Comparison of ENCODE assay signal across 8 mouse cellular contexts in genomic region chr6:56902606-56903520, GRCm38 (mm10). TPM values are rescaled to one million over a fixed set of nuclear protein-coding genes. Genes with fewer than 3 reads are reported as not detected.
DNase-seq lines count a peak whose midpoint lies in the region; ATAC-seq and TF ChIP-seq lines count a peak whose summit lies in the region.

No protein-coding gene starts in this region.

- intact Hi-C loops in left cerebral cortex, postnatal 36 days (cut with DNase I), result no loop called here

- 64% methylated on average over 7 of the region's 7 CpGs for WGBS in heart, embryonic 10.5 days
- 43% methylated on average over 7 of the region's 7 CpGs for WGBS in heart, postnatal 0 days

- peak overlapping the region; percentile 71 for H3K4me2 ChIP-seq in heart, postnatal 0 days (ENCODE audit: low read depth, low read length)

- peak overlapping the region; percentile 49 for H3K9ac ChIP-seq in MEL (ENCODE audit: control insufficient read depth, low read depth, low read length, poor library complexity, severe bottlenecking)
- no peak overlapping the region for H3K9ac ChIP-seq in heart, postnatal 0 days (replicated peaks; ENCODE audit: low read depth, low read length)

- no peaks in the 10 kb centered on the region for H3K36me3 ChIP-seq in heart, embryonic 10.5 days
- peaks cover 0 to 52% of the 10 kb centered on the region in 2 experiments; a peak in 3 of 4 replicates for H3K36me3 ChIP-seq in MEL (ENCODE audit: control insufficient read depth in 1 of 2, insufficient read depth in 2 of 2, low read length in 2 of 2)
- no peaks in the 10 kb centered on the region for H3K36me3 ChIP-seq in heart, postnatal 0 days (replicated peaks; ENCODE audit: control insufficient read depth, insufficient read depth, low read length)
- H3K36me3 ChIP-seq in megakaryocyte, embryonic 14.5 days (replicated peaks; ENCODE audit: low read length), result peaks cover 64% of the 10 kb centered on the region

- no peak for TF ChIP-seq POLR2A in MEL (IDR thresholded peaks at IDR 0.05; ENCODE audit: control insufficient read depth in 1 of 2, insufficient read depth in 1 of 2, low read depth in 1 of 2, low read length in 2 of 2, poor library complexity in 1 of 2)

- ATAC-seq in heart, postnatal 0 days (ENCODE audit: insufficient read depth, low read depth), result peak; percentile 47

- H3K9me3 ChIP-seq in heart, embryonic 10.5 days, result no peaks in the 10 kb centered on the region
- no peaks in the 10 kb centered on the region for H3K9me3 ChIP-seq in MEL (replicated peaks; ENCODE audit: insufficient read depth, low read length)
- no peaks in the 10 kb centered on the region for H3K9me3 ChIP-seq in heart, postnatal 0 days (replicated peaks; ENCODE audit: control insufficient read depth, low read length)
- no peaks in the 10 kb centered on the region for H3K9me3 ChIP-seq in megakaryocyte, embryonic 14.5 days

- H3K27ac ChIP-seq in heart, embryonic 10.5 days, result peak overlapping the region; percentile 59
- H3K27ac ChIP-seq in MEL (ENCODE audit: control insufficient read depth, low read depth, low read length), result peak overlapping the region; percentile 89
- H3K27ac ChIP-seq in heart, postnatal 0 days (ENCODE audit: low read depth), result peak overlapping the region; percentile 83

- peak; percentile 81 for DNase-seq in heart, embryonic 10.5 days (ENCODE audit: low spot score)
- DNase-seq in heart, adult 8-10 months (ENCODE audit: low spot score), result no peak
- peak; percentile 88 for DNase-seq in MEL (ENCODE audit: low read depth, low spot score)
- DNase-seq in heart, postnatal 0 days (ENCODE audit: low spot score), result peak; percentile 55
- DNase-seq in left cerebral cortex, postnatal 36 days (ENCODE audit: low spot score in 2 of 2), result no peak
- no peak for DNase-seq in layer of hippocampus, adult 9-10 months (ENCODE audit: low spot score)
- no peak for DNase-seq in retina, embryonic 14.5 days (ENCODE audit: low spot score)

- peaks cover 38% of the 10 kb centered on the region for H3K4me1 ChIP-seq in heart, embryonic 10.5 days
- H3K4me1 ChIP-seq in MEL (ENCODE audit: control insufficient read depth in 1 of 2, insufficient read depth in 2 of 2, low read length in 2 of 2), result peaks cover 18 to 24% of the 10 kb centered on the region in 2 experiments
- peaks cover 20% of the 10 kb centered on the region for H3K4me1 ChIP-seq in heart, postnatal 0 days (ENCODE audit: control insufficient read depth, insufficient read depth)
- peaks cover 86% of the 10 kb centered on the region for H3K4me1 ChIP-seq in megakaryocyte, embryonic 14.5 days

- TF ChIP-seq RAD21 in MEL (IDR thresholded peaks at IDR 0.05; ENCODE audit: low read depth, low read length), result no peak

- no peaks in the 10 kb centered on the region for H3K27me3 ChIP-seq in heart, embryonic 10.5 days (ENCODE audit: insufficient read depth, poor library complexity, severe bottlenecking)
- H3K27me3 ChIP-seq in MEL (ENCODE audit: control insufficient read depth in 1 of 2, insufficient read depth in 2 of 2, low read length in 2 of 2), result no peaks in the 10 kb centered on the region
- H3K27me3 ChIP-seq in heart, postnatal 0 days (ENCODE audit: control insufficient read depth, insufficient read depth, low read length), result no peaks in the 10 kb centered on the region
- no peaks in the 10 kb centered on the region for H3K27me3 ChIP-seq in megakaryocyte, embryonic 14.5 days (replicated peaks)

- TF ChIP-seq CTCF in MEL (IDR thresholded peaks at IDR 0.05 in 2 of 3, conservative IDR thresholded peaks at IDR 0.05 in 1 of 3; ENCODE audit: control insufficient read depth in 1 of 3, insufficient read depth in 1 of 3, low read depth in 2 of 3, low read length in 3 of 3, poor library complexity in 1 of 3, severe bottlenecking in 1 of 3), result no peak; a peak in 1 of 6 replicates
- TF ChIP-seq CTCF in heart, postnatal 0 days (IDR thresholded peaks at IDR 0.05; ENCODE audit: low read depth), result peak; percentile 4; the same call in 1 of the 2 replicates

- peak; percentile 81 to 87 for TF ChIP-seq EP300 in MEL (IDR thresholded peaks at IDR 0.05; ENCODE audit: low read depth in 1 of 2, low read length in 2 of 2)
- TF ChIP-seq EP300 in heart, postnatal 0 days (IDR thresholded peaks at IDR 0.05; ENCODE audit: low read depth), result no peak

- peaks cover 60% of the 10 kb centered on the region for H3K79me2 ChIP-seq in MEL (ENCODE audit: control insufficient read depth, insufficient read depth, low read length, poor library complexity)

- no peak overlapping the region for H3K4me3 ChIP-seq in heart, embryonic 10.5 days
- peak overlapping the region; percentile 13 to 39; a peak in 3 of 4 replicates for H3K4me3 ChIP-seq in MEL (ENCODE audit: control insufficient read depth in 1 of 2, insufficient read depth in 1 of 2, low read depth in 2 of 2, low read length in 2 of 2)
- 0 out of 2 replicates have a peak overlapping the region, but pooled peaks have one; percentile 49 for H3K4me3 ChIP-seq in heart, postnatal 0 days (ENCODE audit: low read depth, low read length)
- peak overlapping the region; percentile 91 for H3K4me3 ChIP-seq in megakaryocyte, embryonic 14.5 days (replicated peaks)

TF ChIP-seq in MEL, 35 proteins besides CTCF, POLR2A, EP300 and RAD21:
- TF ChIP-seq HCFC1 (IDR thresholded peaks at IDR 0.05; ENCODE audit: low read depth, low read length) (no peak), JUND (IDR thresholded peaks at IDR 0.05; ENCODE audit: low read depth, low read length) (no peak), ETS1 (IDR thresholded peaks at IDR 0.05; ENCODE audit: low read depth, low read length) (peak; percentile 89), TAL1 (IDR thresholded peaks at IDR 0.05; ENCODE audit: low read length) (peak; percentile 85), GATA1 (IDR thresholded peaks at IDR 0.05; ENCODE audit: low read depth, low read length) (peak; percentile 91), E2F4 (IDR thresholded peaks at IDR 0.05; ENCODE audit: borderline replicate concordance, low read depth, low read length) (no peak), MYC (IDR thresholded peaks at IDR 0.05; ENCODE audit: low read depth, low read length) (no peak), TCF12 (IDR thresholded peaks at IDR 0.05; ENCODE audit: low read depth, low read length) (peak; percentile 84), RCOR1 (IDR thresholded peaks at IDR 0.05; ENCODE audit: low read depth, low read length) (0 out of 2 replicates have a peak, but pooled peaks have one; percentile 22), BHLHE40 (IDR thresholded peaks at IDR 0.05; ENCODE audit: borderline replicate concordance, low read depth, low read length) (peak; percentile 42; the same call in 1 of the 2 replicates), TBP (IDR thresholded peaks at IDR 0.05; ENCODE audit: low read depth, low read length) (0 out of 2 replicates have a peak, but pooled peaks have one; percentile 17), ZKSCAN1 (IDR thresholded peaks at IDR 0.05; ENCODE audit: low read depth, low read length) (no peak), UBTF (IDR thresholded peaks at IDR 0.05; ENCODE audit: borderline replicate concordance, insufficient read depth, low read depth, low read length) (no peak), MYB (IDR thresholded peaks at IDR 0.05; ENCODE audit: low read depth, low read length) (no peak), SIN3A (IDR thresholded peaks at IDR 0.05; ENCODE audit: low read length) (peak; percentile 92), ZNF384 (IDR thresholded peaks at IDR 0.05; ENCODE audit: low read depth, low read length) (no peak), GABPA (IDR thresholded peaks at IDR 0.05; ENCODE audit: low read depth, low read length) (no peak), MXI1 (IDR thresholded peaks at IDR 0.05; ENCODE audit: low read depth, low read length) (peak; percentile 22; the same call in 1 of the 2 replicates)

RNA-seq across cellular contexts. Expression of gene Nt5c3, which starts 20.9 kb away (rescaled TPM):
- polyA plus RNA-seq in heart, embryonic 10.5 days (2016; fragmentation: Nextera tagmentation; extraction: Ambion mirVana), result 74.1 and 75.4 TPM in 2 replicates
- total RNA-seq in heart, adult 8-10 months (2022), result 10 to 100 TPM; 71.9 to 85.2 (median 79.4) TPM
- 59.2 and 65.0 TPM in 2 replicates for total RNA-seq in MEL (2012; rRNA removed)
- 10 to 100 TPM in 1 of 2 experiments, not detected in 1; 71.1 TPM for polyA plus RNA-seq in MEL (2012; ENCODE audit: insufficient read depth in 1 of 2, insufficient read length in 2 of 2, low read depth in 1 of 2, low replicate concordance in 2 of 2, missing spikeins in 1 of 2)
- total RNA-seq in heart, postnatal 0 days (2014; rRNA removed; ENCODE audit: low replicate concordance), result 65.3 and 74.0 TPM in 2 replicates
- polyA plus RNA-seq in heart, postnatal 0 days (2015; fragmentation: Nextera tagmentation; extraction: Ambion mirVana), result 95.9 and 108 TPM in 2 replicates
- 96.8 and 108 TPM in 2 replicates for polyA plus RNA-seq in megakaryocyte, embryonic 14.5 days (2012; ENCODE audit: insufficient read depth, low replicate concordance)
- 10 to 100 TPM; 52.3 to 52.9 TPM for total RNA-seq in left cerebral cortex, postnatal 36 days (2021)

RNA-seq across cellular contexts. Expression of gene Vmn1r4, which starts 21.0 kb away (rescaled TPM):
- 0.13 and 0.16 TPM in 2 replicates for polyA plus RNA-seq in heart, embryonic 10.5 days (2016; fragmentation: Nextera tagmentation; extraction: Ambion mirVana)
- under 1 TPM in 1 of 4 experiments, not detected in 3; 0.22 TPM for total RNA-seq in heart, adult 8-10 months (2022)
- total RNA-seq in MEL (2012; rRNA removed), result 0.26 and 0.27 TPM in 2 replicates
- polyA plus RNA-seq in MEL (2012; ENCODE audit: insufficient read depth in 1 of 2, insufficient read length in 2 of 2, low read depth in 1 of 2, low replicate concordance in 2 of 2, missing spikeins in 1 of 2), result under 1 TPM in 1 of 2 experiments, not detected in 1; 0.21 TPM
- not detected in 2 replicates for total RNA-seq in heart, postnatal 0 days (2014; rRNA removed; ENCODE audit: low replicate concordance)
- polyA plus RNA-seq in heart, postnatal 0 days (2015; fragmentation: Nextera tagmentation; extraction: Ambion mirVana), result 0.07 and 0.19 TPM in 2 replicates
- not detected in 2 replicates for polyA plus RNA-seq in megakaryocyte, embryonic 14.5 days (2012; ENCODE audit: insufficient read depth, low replicate concordance)
- under 1 TPM; 0.15 to 0.57 TPM for total RNA-seq in left cerebral cortex, postnatal 36 days (2021)

Comparison
In these comparisons a context has a peak if more than half of its experiments do, and no peak if none do; other contexts are left out.
1. DNase-seq: peak in heart, embryonic 10.5 days (single experiment), MEL (single experiment) and heart, postnatal 0 days (single experiment); none in heart, adult 8-10 months (single experiment), left cerebral cortex, postnatal 36 days (0 of 2), layer of hippocampus, adult 9-10 months (single experiment) and retina, embryonic 14.5 days (single experiment).
2. Peak in every context shown above with its lines, with median percentiles within 50 percentile points of each other: H3K27ac ChIP-seq.